Mouse (Mus musculus): ENCODE measurements at regions not wholly inside any gene's neighbourhood (a gene's known extent, or its start where the extent isn't known, plus 50 kb on each side); places are given as distances from the start of the nearest gene placed in this dataset.

DNA sequence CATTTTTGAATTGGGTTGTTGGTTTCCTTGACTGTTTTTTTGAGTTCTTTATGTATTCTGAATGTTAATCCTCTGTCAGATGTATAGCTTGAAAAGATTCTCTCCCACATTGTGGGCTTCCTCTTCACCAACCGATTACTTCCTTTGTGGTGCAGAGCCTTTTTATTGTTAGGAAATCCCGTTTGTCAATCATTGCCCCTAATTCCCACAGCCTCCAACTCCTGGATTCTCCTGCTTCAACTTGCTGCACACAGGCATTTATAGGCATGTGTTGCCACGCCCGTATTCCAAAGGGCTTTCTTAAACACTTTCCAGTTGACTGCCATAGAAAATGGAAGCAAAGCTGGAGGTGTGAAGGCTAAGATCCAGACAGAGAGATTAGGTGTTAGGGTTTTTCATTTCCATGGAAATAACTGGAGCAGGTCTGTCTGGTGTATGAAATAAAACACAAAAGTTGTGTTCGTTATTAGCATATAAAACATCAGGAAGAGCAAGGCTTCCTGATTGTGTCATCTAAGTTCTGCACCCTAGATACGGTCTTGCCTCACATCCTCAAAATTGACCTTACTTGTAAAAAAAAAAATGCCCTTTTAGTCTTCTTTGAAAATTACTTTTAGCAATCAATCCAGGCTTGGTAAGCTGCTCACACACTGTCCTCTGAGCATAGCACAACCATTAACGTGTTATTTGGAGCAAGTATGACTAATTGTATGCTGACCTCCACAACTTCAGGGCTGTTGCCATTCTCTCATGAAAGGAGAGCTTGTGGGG is 87.7 kb upstream of the Tex13c2 start:
- peak; percentile 84 for ATAC-seq (replicated peaks; ENCODE audit: poor library complexity, severe bottlenecking)

DNA sequence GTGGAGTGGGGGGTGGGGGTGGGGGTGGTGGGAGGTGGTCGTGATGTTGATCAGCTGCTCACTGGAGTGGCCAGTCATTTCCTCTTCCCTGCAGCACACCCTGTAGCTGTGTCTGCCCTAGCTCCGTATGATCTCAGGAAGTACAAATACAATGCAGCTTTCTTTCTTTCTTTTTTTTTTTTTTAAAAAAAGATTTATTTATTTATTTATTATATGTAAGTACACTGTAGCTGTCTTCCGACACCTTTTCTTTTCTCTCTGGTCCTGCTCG is 87.2 kb upstream of the Tex13c2 start:
- peak; percentile 57 for ATAC-seq (replicated peaks; ENCODE audit: poor library complexity, severe bottlenecking)

DNA sequence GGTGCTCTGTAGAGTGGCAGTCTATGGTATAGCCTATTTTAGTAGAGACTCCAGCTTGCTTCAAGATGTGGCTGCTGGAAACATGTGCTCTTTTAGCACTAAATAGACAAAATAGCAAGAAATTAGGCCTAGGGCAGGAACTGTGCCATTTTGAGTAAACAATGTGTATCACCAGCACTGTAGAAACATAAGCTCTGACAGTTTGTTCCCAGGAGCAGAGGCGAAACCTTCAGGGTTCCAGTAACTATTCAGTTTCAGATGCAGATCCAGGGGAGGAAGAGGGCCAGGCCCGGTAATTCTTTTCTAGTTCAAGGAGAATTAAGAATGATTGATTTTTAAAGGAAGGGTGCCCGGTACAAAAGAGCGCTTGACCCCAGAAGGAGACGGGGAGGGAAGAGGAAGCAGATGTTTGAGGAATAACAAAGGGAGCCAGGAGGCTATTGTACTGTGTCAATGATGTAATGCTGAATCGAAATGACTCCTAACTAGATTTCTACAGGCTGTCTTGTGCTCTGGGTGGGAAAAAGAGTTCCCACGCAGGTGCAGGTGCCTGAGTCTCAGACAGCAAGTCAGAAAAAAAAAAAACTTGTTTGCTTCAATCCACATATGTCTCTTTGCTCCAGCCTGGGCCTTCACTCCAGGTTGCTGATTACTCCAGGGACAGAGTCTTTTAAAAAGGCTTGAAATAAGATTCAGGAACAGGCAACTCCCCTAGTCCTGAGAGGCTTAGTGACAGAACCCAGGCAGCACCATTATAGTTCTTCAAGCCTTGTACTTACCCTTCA is 57.4 kb upstream of the Tex13c2 start:
- ATAC-seq (replicated peaks; ENCODE audit: poor library complexity, severe bottlenecking): no peak

Measured in granulocyte monocyte progenitor cell, adult 5-6 weeks (primary cell).